7 mouse cellular contexts compared by ENCODE assay signal in genomic region chr10:67115666-67116091, GRCm38 (mm10). TPM values are rescaled to one million over a fixed set of nuclear protein-coding genes. Genes with fewer than 3 reads are reported as not detected.
A peak's percentile ranks its signal among the peaks of the same experiment; 100 is the strongest.
DNase-seq lines count a peak whose midpoint lies in the region; ATAC-seq and TF ChIP-seq lines count a peak whose summit lies in the region.

No protein-coding gene starts in this region.

- ATAC-seq in lung, embryonic 16.5 days (ENCODE audit: low read depth), result peak; percentile 63; the same call in 1 of the 2 replicates
- peak; percentile 70 for ATAC-seq in forebrain, postnatal 0 days
- ATAC-seq in inflammation-experienced regulatory T-cells, adult 6 months, result peak; percentile 9
- peak; percentile 50; the same call in 1 of the 2 replicates for ATAC-seq in midbrain, postnatal 0 days (ENCODE audit: low FRiP score)

- no peak for DNase-seq in lung, adult 18-20 months
- DNase-seq in forebrain, postnatal 0 days, result no peak
- no peak for DNase-seq in midbrain, postnatal 0 days (ENCODE audit: low spot score)
- DNase-seq in retina, embryonic 14.5 days (ENCODE audit: low spot score), result no peak
- no peak for DNase-seq in layer of hippocampus, postnatal 36 days

- H3K4me3 ChIP-seq in lung, embryonic 16.5 days (ENCODE audit: low read length), result no peak overlapping the region
- no peak overlapping the region for H3K4me3 ChIP-seq in forebrain, postnatal 0 days (ENCODE audit: low read depth, low read length)
- no peak overlapping the region for H3K4me3 ChIP-seq in midbrain, postnatal 0 days (ENCODE audit: low read depth, low read length)

- H3K4me1 ChIP-seq in lung, embryonic 16.5 days (replicated peaks; ENCODE audit: control insufficient read depth, insufficient read depth, low read length), result peaks cover 40% of the 10 kb centered on the region
- no peaks in the 10 kb centered on the region; the same call in 1 of the 2 replicates for H3K4me1 ChIP-seq in forebrain, postnatal 0 days (ENCODE audit: insufficient read depth)
- H3K4me1 ChIP-seq in midbrain, postnatal 0 days (ENCODE audit: insufficient read depth, low read length), result 0 out of 2 replicates have a peak, but pooled peaks cover 7% of the 10 kb centered on the region

- peak overlapping the region; percentile 72 for H3K27ac ChIP-seq in lung, embryonic 16.5 days (ENCODE audit: low read length)
- 0 out of 2 replicates have a peak overlapping the region, but pooled peaks have one; percentile 24 for H3K27ac ChIP-seq in forebrain, postnatal 0 days (ENCODE audit: low read depth, low read length)
- no peak overlapping the region for H3K27ac ChIP-seq in midbrain, postnatal 0 days (ENCODE audit: low read depth, low read length)

- TF ChIP-seq CTCF in forebrain, postnatal 0 days (IDR thresholded peaks at IDR 0.05; ENCODE audit: low read depth), result no peak
- no peak for TF ChIP-seq CTCF in midbrain, postnatal 0 days (IDR thresholded peaks at IDR 0.05)

- H3K9ac ChIP-seq in lung, embryonic 16.5 days (ENCODE audit: low read length), result no peak overlapping the region
- peak overlapping the region; percentile 1; the same call in 1 of the 2 replicates for H3K9ac ChIP-seq in forebrain, postnatal 0 days
- no peak overlapping the region for H3K9ac ChIP-seq in midbrain, postnatal 0 days (replicated peaks; ENCODE audit: low read length, poor library complexity, severe bottlenecking)

- H3K27me3 ChIP-seq in lung, embryonic 16.5 days (ENCODE audit: control insufficient read depth, insufficient read depth, low read depth, low read length), result no peaks in the 10 kb centered on the region
- H3K27me3 ChIP-seq in forebrain, postnatal 0 days (ENCODE audit: insufficient read depth, low read length), result no peaks in the 10 kb centered on the region
- no peaks in the 10 kb centered on the region for H3K27me3 ChIP-seq in midbrain, postnatal 0 days (ENCODE audit: insufficient read depth, low read length)

- no peaks in the 10 kb centered on the region for H3K9me3 ChIP-seq in lung, embryonic 16.5 days (ENCODE audit: control insufficient read depth, low read length)
- H3K9me3 ChIP-seq in forebrain, postnatal 0 days (ENCODE audit: low read length), result no peaks in the 10 kb centered on the region
- H3K9me3 ChIP-seq in midbrain, postnatal 0 days (ENCODE audit: low read length), result no peaks in the 10 kb centered on the region

- no peak overlapping the region for H3K4me2 ChIP-seq in lung, embryonic 16.5 days (ENCODE audit: low read depth, low read length)
- no peak overlapping the region for H3K4me2 ChIP-seq in forebrain, postnatal 0 days (ENCODE audit: low read depth)
- H3K4me2 ChIP-seq in midbrain, postnatal 0 days (ENCODE audit: low read depth, low read length, poor library complexity, severe bottlenecking), result no peak overlapping the region

- 14% methylated on average over 5 of the region's 5 CpGs for WGBS in lung, embryonic 16.5 days
- WGBS in forebrain, postnatal 0 days, result 14% methylated on average over 5 of the region's 5 CpGs
- 26% methylated on average over 5 of the region's 5 CpGs for WGBS in midbrain, postnatal 0 days

- no peaks in the 10 kb centered on the region for H3K36me3 ChIP-seq in lung, embryonic 16.5 days (ENCODE audit: control insufficient read depth, insufficient read depth, low read length)
- no peaks in the 10 kb centered on the region for H3K36me3 ChIP-seq in forebrain, postnatal 0 days (ENCODE audit: insufficient read depth)
- no peaks in the 10 kb centered on the region for H3K36me3 ChIP-seq in midbrain, postnatal 0 days (ENCODE audit: insufficient read depth, low read length)

RNA-seq across cellular contexts. Expression of gene Reep3, which starts 18.9 kb away (rescaled TPM):
- 37.9 and 38.6 TPM in 2 replicates for polyA plus RNA-seq in lung, embryonic 16.5 days (2015; fragmentation: Nextera tagmentation; extraction: Ambion mirVana)
- total RNA-seq in forebrain, postnatal 0 days (2014; rRNA removed), result 21.7 and 30.8 TPM in 2 replicates
- polyA plus RNA-seq in forebrain, postnatal 0 days (2015; fragmentation: Nextera tagmentation; extraction: Ambion mirVana), result 18.8 and 23.7 TPM in 2 replicates
- 10 to 100 TPM; 16.5 to 25.6 (median 19.6) TPM for polyA plus RNA-seq in inflammation-experienced regulatory T-cells, adult 6 months (2017; shearing (Covaris generic))
- total RNA-seq in midbrain, postnatal 0 days (2014; rRNA removed), result 28.1 and 30.0 TPM in 2 replicates
- polyA plus RNA-seq in midbrain, postnatal 0 days (2015; fragmentation: Nextera tagmentation; extraction: Ambion mirVana), result 26.6 and 26.7 TPM in 2 replicates
- 10 to 100 TPM; 20.2 to 24.1 TPM for total RNA-seq in layer of hippocampus, postnatal 36 days (2021)

RNA-seq across cellular contexts. Expression of gene Jmjd1c, which starts 19.8 kb away (rescaled TPM):
- polyA plus RNA-seq in lung, embryonic 16.5 days (2015; fragmentation: Nextera tagmentation; extraction: Ambion mirVana), result 28.4 and 29.0 TPM in 2 replicates
- total RNA-seq in forebrain, postnatal 0 days (2014; rRNA removed), result 67.1 and 76.8 TPM in 2 replicates
- polyA plus RNA-seq in forebrain, postnatal 0 days (2015; fragmentation: Nextera tagmentation; extraction: Ambion mirVana), result 29.6 and 44.4 TPM in 2 replicates
- 10 to 100 TPM; 34.3 to 58.3 (median 45.7) TPM for polyA plus RNA-seq in inflammation-experienced regulatory T-cells, adult 6 months (2017; shearing (Covaris generic))
- total RNA-seq in midbrain, postnatal 0 days (2014; rRNA removed), result 63.8 and 74.6 TPM in 2 replicates
- polyA plus RNA-seq in midbrain, postnatal 0 days (2015; fragmentation: Nextera tagmentation; extraction: Ambion mirVana), result 33.8 and 45.1 TPM in 2 replicates
- 100 to 1,000 TPM; 103 to 110 TPM for total RNA-seq in layer of hippocampus, postnatal 36 days (2021)

Comparison
In these comparisons a context has a peak if more than half of its experiments do, and no peak if none do; other contexts are left out.
1. ATAC-seq: peak in every context shown above with its lines; median percentile 70 in forebrain, postnatal 0 days; 63 in lung, embryonic 16.5 days; 50 in midbrain, postnatal 0 days; 9 in inflammation-experienced regulatory T-cells, adult 6 months.